Mouse (Mus musculus) liver, postnatal 0 days (tissue): ENCODE measurements around the gene Plcd3. TPM values are rescaled to one million over a fixed set of nuclear protein-coding genes. Genes with fewer than 3 reads are reported as not detected.

Experiments
- ATAC-seq: fragments of 200-750 bp; cut with Nextera tagmentation; 2 replicates; pipeline ENCODE4 v1.8.0; 2017; ENCODE audit warnings: mild to moderate bottlenecking, moderate library complexity
- DNase-seq: peaks from one replicate; pipeline ENCODE4 v3.0.0-alpha.2; 2016
- H3K27ac ChIP-seq: fragments of 300-500 bp; sonication (generic); 2 replicates; pipeline ENCODE4 v1.5.1; 2014; ENCODE audit warnings: antibody characterized with exemption, moderate library complexity, mild to moderate bottlenecking, low read depth
- H3K27me3 ChIP-seq: fragments of 300-500 bp; sonication (generic); 2 replicates; pipeline ENCODE4 v1.6.1; 2014; ENCODE audit warnings: low read length, control low read depth, mixed read lengths; ENCODE audit not compliant: insufficient read depth
- H3K36me3 ChIP-seq: fragments of 300-500 bp; sonication (generic); replicated peaks from 2 replicates; pipeline ENCODE4 v1.6.1; 2014; ENCODE audit warnings: mild to moderate bottlenecking, control low read depth, low read length, moderate library complexity, mixed read lengths; ENCODE audit not compliant: insufficient read depth
- H3K4me1 ChIP-seq: fragments of 300-500 bp; sonication (generic); 2 replicates; pipeline ENCODE4 v1.6.1; 2014; ENCODE audit warnings: antibody characterized with exemption, mild to moderate bottlenecking, control low read depth; ENCODE audit not compliant: insufficient read depth
- H3K4me2 ChIP-seq: fragments of 300-500 bp; sonication (generic); 2 replicates; pipeline ENCODE4 v1.6.1; 2014; ENCODE audit warnings: low read depth, mild to moderate bottlenecking, low read length, moderate library complexity, mixed read lengths
- H3K4me3 ChIP-seq: fragments of 300-500 bp; sonication (generic); 2 replicates; pipeline ENCODE4 v1.5.1; 2014; ENCODE audit warnings: low read depth, low read length
- H3K9ac ChIP-seq: fragments of 300-500 bp; sonication (generic); replicated peaks from 2 replicates; pipeline ENCODE4 v1.6.1; 2014; ENCODE audit warnings: mild to moderate bottlenecking, moderate library complexity
- H3K9me3 ChIP-seq: fragments of 300-500 bp; sonication (generic); 2 replicates; pipeline ENCODE4 v1.6.1; 2016; ENCODE audit warnings: mild to moderate bottlenecking, control low read depth, low read length, mixed read lengths
- CTCF ChIP-seq: sonication (generic); IDR thresholded peaks from 2 replicates; pipeline ENCODE4 v1.5.1; 2016; ENCODE audit warnings: antibody characterized with exemption, low read depth
- EP300 ChIP-seq: IDR thresholded peaks from 2 replicates; pipeline ENCODE4 v1.6.1; 2016; ENCODE audit warnings: antibody characterized with exemption, low read depth, mild to moderate bottlenecking
- WGBS: fragments of 180-500 bp; shearing (Covaris S2); extraction: QIAGEN DNeasy Blood & Tissue Kit; methylation state at CpG from one replicate; pipeline ENCODE4 v1.1.7; 2014; ENCODE audit not compliant: insufficient replicate concordance; 5-methylcytosine and 5-hydroxymethylcytosine counted together
- polyA plus RNA-seq: library from polyadenylated mRNA; unstranded; fragments of >200 nt; fragmentation: Nextera tagmentation; extraction: Ambion mirVana; gene quantifications from 2 replicates; pipeline ENCODE4 v1.2.1, GENCODE M21; 2015

The Plcd3 gene
- polyA plus RNA-seq, 1 experiment from 2014 or later: 0.82 TPM

DNA sequence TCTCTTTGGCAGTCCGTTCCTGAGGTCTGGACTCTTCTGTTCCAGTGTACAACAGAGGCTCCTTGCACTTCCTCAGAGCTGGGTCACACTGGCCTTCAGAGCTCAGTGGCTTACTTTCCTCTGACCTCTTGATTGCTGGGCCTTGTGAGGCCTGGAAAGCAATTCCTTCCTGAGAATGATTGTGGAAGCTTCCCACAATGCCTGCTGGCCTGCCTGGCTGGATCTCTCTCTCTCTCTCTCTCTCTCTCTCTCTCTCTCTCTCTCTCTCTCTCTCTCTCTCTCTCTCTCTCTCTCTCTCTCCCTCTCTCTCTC, 40.4 kb upstream of the Plcd3 start:
- peak; percentile 25; the same call in 1 of the 2 replicates for ATAC-seq
- H3K9ac ChIP-seq: no peak overlapping the region
- peak overlapping the region; percentile 64 for H3K27ac ChIP-seq
- peaks cover 24% of the 10 kb centered on the region for H3K4me1 ChIP-seq
- H3K4me3 ChIP-seq: no peak overlapping the region
- 50% methylated on average over 1 of the region's 1 CpGs for WGBS
- no peak for TF ChIP-seq CTCF
- no peak for TF ChIP-seq EP300
- no peaks in the 10 kb centered on the region for H3K9me3 ChIP-seq
- DNase-seq: no peak
- H3K36me3 ChIP-seq: no peaks in the 10 kb centered on the region
- no peak overlapping the region for H3K4me2 ChIP-seq
- H3K27me3 ChIP-seq: no peaks in the 10 kb centered on the region

GRCm38 (mm10) chr11:103141101-103141943, 39.9 kb upstream of the Plcd3 start:
- DNase-seq: no peak

DNA sequence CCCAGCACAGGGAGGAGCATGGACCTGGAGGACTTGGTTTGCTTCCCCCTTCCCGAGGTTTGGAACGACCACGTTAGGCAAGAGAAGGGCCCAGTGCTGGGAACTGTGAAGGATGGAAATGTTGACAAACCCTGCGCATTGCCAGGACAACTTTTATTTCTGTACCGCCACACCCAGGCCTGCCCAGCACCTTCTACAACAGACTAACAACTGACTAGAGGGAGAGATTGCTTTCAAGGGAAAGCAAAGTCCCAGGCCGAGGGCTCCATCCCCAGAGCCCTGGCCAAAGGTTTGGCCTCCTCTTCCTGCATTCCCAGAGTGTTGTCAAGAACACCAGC, 39.3 kb upstream of the Plcd3 start:
- no peaks in the 10 kb centered on the region for H3K36me3 ChIP-seq
- no peak for DNase-seq
- H3K27ac ChIP-seq: peak overlapping the region; percentile 64
- peaks cover 20% of the 10 kb centered on the region for H3K4me1 ChIP-seq
- H3K4me3 ChIP-seq: no peak overlapping the region
- H3K27me3 ChIP-seq: no peaks in the 10 kb centered on the region
- no peaks in the 10 kb centered on the region for H3K9me3 ChIP-seq
- no peak overlapping the region for H3K4me2 ChIP-seq
- H3K9ac ChIP-seq: no peak overlapping the region
- TF ChIP-seq EP300: no peak
- no peak for TF ChIP-seq CTCF
- ATAC-seq: no peak
- WGBS: 64% methylated on average over 6 of the region's 6 CpGs

More at GRCm38 (mm10) chr11:103141101-103141943, 39.9 kb upstream of the Plcd3 start:
- H3K4me1 ChIP-seq: peaks cover 20% of the 10 kb centered on the region
- no peaks in the 10 kb centered on the region for H3K36me3 ChIP-seq
- TF ChIP-seq CTCF: no peak
- no peak for TF ChIP-seq EP300
- H3K27ac ChIP-seq: peak overlapping the region; percentile 64
- H3K4me2 ChIP-seq: no peak overlapping the region
- H3K9me3 ChIP-seq: no peaks in the 10 kb centered on the region
- WGBS: 38% methylated on average over 11 of the region's 11 CpGs
- no peak overlapping the region for H3K9ac ChIP-seq
- ATAC-seq: peak; percentile 34
- no peak overlapping the region for H3K4me3 ChIP-seq
- no peaks in the 10 kb centered on the region for H3K27me3 ChIP-seq

GRCm38 (mm10) chr11:103139951-103140762, 38.7 kb upstream of the Plcd3 start:
- Histone ChIP-seq H3K27ac (peak overlapping the region; percentile 64), H3K4me2 (no peak overlapping the region), H3K27me3 (no peaks in the 10 kb centered on the region), H3K9ac (no peak overlapping the region), H3K4me1 (peaks cover 22% of the 10 kb centered on the region), H3K36me3 (no peaks in the 10 kb centered on the region), H3K9me3 (no peaks in the 10 kb centered on the region), H3K4me3 (no peak overlapping the region)
- TF ChIP-seq CTCF (no peak), EP300 (no peak)
- WGBS: 86% methylated on average over 14 of the region's 14 CpGs
- ATAC-seq (no peak), DNase-seq (no peak)

GRCm38 (mm10) chr11:103136039-103136577, 34.6 kb upstream of the Plcd3 start:
- H3K27ac ChIP-seq: no peak overlapping the region
- peaks cover 25% of the 10 kb centered on the region for H3K4me1 ChIP-seq
- TF ChIP-seq CTCF (no peak), EP300 (peak; percentile 43)
- 37% methylated on average over 8 of the region's 8 CpGs for WGBS
- H3K9me3 ChIP-seq: no peaks in the 10 kb centered on the region
- no peak overlapping the region for H3K4me2 ChIP-seq
- H3K4me3 ChIP-seq: no peak overlapping the region
- H3K36me3 ChIP-seq: no peaks in the 10 kb centered on the region
- no peak for DNase-seq
- no peaks in the 10 kb centered on the region for H3K27me3 ChIP-seq
- no peak for ATAC-seq
- H3K9ac ChIP-seq: 0 out of 2 replicates have a peak overlapping the region, but pooled peaks have one; percentile 30

GRCm38 (mm10) chr11:103134221-103134620, 32.8 kb upstream of the Plcd3 start:
- DNase-seq (no peak), ATAC-seq (no peak)
- H3K27ac ChIP-seq: peak overlapping the region; percentile 98; the same call in 1 of the 2 replicates
- no peak overlapping the region for H3K4me3 ChIP-seq
- TF ChIP-seq CTCF: no peak
- no peak for TF ChIP-seq EP300
- no peaks in the 10 kb centered on the region for H3K9me3 ChIP-seq
- peaks cover 38% of the 10 kb centered on the region for H3K4me1 ChIP-seq
- no peaks in the 10 kb centered on the region for H3K27me3 ChIP-seq
- peak overlapping the region; percentile 73 for H3K4me2 ChIP-seq
- 72% methylated on average over 3 of the region's 3 CpGs for WGBS
- H3K9ac ChIP-seq: no peak overlapping the region
- no peaks in the 10 kb centered on the region for H3K36me3 ChIP-seq
